Mouse (Mus musculus): ENCODE results near the gene Ipo11.

GRCm38 (mm10) chr13:106823121-106823874 lies 113.5 kb downstream of the Ipo11 start:
- TF ChIP-seq EP300 (optimal IDR thresholded peaks at IDR 0.05) (no peak), CTCF (IDR thresholded peaks at IDR 0.05; ENCODE audit: low read depth) (no peak)

All from stomach, postnatal 0 days (tissue).